Mouse (Mus musculus) hindbrain, embryonic 13.5 days (tissue): ENCODE results near the gene Pbx1. TPM values are rescaled to one million over a fixed set of nuclear protein-coding genes. Genes with fewer than 3 reads are reported as not detected.

Experiments used
- ATAC-seq: fragments of 200-750 bp; cut with Nextera tagmentation; 2 replicates; pipeline ENCODE4 v1.8.0; 2017; ENCODE audit warnings: moderate TSS enrichment; ENCODE audit not compliant: low FRiP score
- H3K27ac ChIP-seq: fragments of 300-500 bp; sonication (generic); 2 replicates; pipeline ENCODE4 v1.5.1; 2015; ENCODE audit warnings: inconsistent platforms, mild to moderate bottlenecking, moderate library complexity
- H3K27me3 ChIP-seq: fragments of 300-500 bp; sonication (generic); 2 replicates; pipeline ENCODE4 v1.6.1; 2015; ENCODE audit warnings: mild to moderate bottlenecking, inconsistent platforms
- H3K36me3 ChIP-seq: fragments of 300-500 bp; sonication (generic); 2 replicates; pipeline ENCODE4 v1.6.1; 2015; ENCODE audit warnings: mild to moderate bottlenecking, inconsistent platforms
- H3K4me1 ChIP-seq: fragments of 300-500 bp; sonication (generic); replicated peaks from 2 replicates; pipeline ENCODE4 v1.6.1; 2015; ENCODE audit warnings: inconsistent platforms
- H3K4me2 ChIP-seq: fragments of 300-500 bp; sonication (generic); 2 replicates; pipeline ENCODE4 v1.6.1; 2015; ENCODE audit warnings: inconsistent platforms, mild to moderate bottlenecking, moderate library complexity
- H3K4me3 ChIP-seq: fragments of 300-500 bp; sonication (generic); 2 replicates; pipeline ENCODE4 v1.5.1; 2015; ENCODE audit warnings: mild to moderate bottlenecking, inconsistent platforms
- H3K9ac ChIP-seq: fragments of 300-500 bp; sonication (generic); 2 replicates; pipeline ENCODE4 v1.6.1; 2015; ENCODE audit warnings: mild to moderate bottlenecking, inconsistent platforms
- H3K9me3 ChIP-seq: fragments of 300-500 bp; sonication (generic); 2 replicates; pipeline ENCODE4 v1.6.1; 2016; ENCODE audit warnings: inconsistent platforms
- WGBS: fragments of 180-500 bp; shearing (Covaris S2); methylation state at CpG from one replicate; pipeline ENCODE4 v1.1.7; 2015; 5-methylcytosine and 5-hydroxymethylcytosine counted together
- polyA plus RNA-seq: library from polyadenylated mRNA; unstranded; fragments of >200 nt; fragmentation: Nextera tagmentation; extraction: Ambion mirVana; gene quantifications from 2 replicates; pipeline ENCODE4 v1.2.1, GENCODE M21; 2015

Gene Pbx1
- polyA plus RNA-seq, 1 experiment from 2014 or later = 53.6 TPM

DNA sequence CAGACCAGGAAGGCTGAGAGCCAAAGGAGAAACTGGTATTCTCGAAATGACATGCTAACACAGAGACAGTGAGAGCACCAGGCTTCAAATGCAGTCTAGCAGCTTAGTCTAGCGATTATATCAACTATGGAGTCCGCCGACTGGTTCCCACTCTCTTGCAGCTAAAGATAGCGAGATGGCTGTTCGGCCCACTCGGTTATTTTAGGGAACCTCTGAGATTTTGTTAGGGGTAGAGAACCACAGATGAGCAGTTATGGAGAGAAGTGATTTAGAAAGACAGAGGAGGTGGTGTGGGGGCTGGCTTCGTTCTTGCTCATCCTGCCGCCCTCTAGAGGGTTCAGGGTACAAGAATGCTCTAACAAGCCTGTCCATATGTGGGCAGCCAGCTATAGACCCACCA lies 13.2 kb downstream of the Pbx1 start:
- 81% methylated on average over 9 of the region's 9 CpGs for WGBS
- H3K27me3 ChIP-seq = no peaks in the 10 kb centered on the region

DNA sequence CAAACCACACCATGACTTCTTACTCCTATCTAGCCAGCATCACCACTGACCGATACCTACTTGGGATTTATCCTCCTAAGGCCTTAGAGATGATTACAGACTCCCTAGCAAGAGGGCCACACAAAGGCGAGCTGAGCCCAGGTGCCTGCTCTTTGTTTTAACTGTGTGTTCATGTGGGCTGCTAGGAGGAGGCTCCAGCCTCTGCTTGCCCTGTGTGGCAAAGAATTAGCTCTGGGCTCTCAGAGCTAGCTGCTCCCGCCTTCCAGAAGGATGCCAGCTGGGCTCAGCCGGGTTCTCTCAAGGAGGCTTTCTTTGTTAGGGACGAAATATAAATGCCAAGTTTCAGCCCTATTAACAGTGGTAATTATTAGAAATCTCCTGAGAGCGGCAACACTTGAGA lies 14.4 kb downstream of the Pbx1 start:
- Histone ChIP-seq H3K9me3 (no peaks in the 10 kb centered on the region), H3K36me3 (peaks cover 26% of the 10 kb centered on the region), H3K27ac (peak overlapping the region; percentile 74), H3K9ac (peak overlapping the region; percentile 58; the same call in 1 of the 2 replicates), H3K4me2 (peak overlapping the region; percentile 29; the same call in 1 of the 2 replicates), H3K4me1 (peaks cover 58% of the 10 kb centered on the region), H3K4me3 (no peak overlapping the region), H3K27me3 (no peaks in the 10 kb centered on the region)
- ATAC-seq = no peak
- 22% methylated on average over 6 of the region's 6 CpGs for WGBS

More for the DNA sequence above, 13.2 kb downstream of the Pbx1 start:
- Histone ChIP-seq H3K27ac (no peak overlapping the region), H3K9ac (no peak overlapping the region), H3K4me3 (no peak overlapping the region), H3K9me3 (no peaks in the 10 kb centered on the region), H3K36me3 (peaks cover 19% of the 10 kb centered on the region), H3K4me2 (no peak overlapping the region), H3K4me1 (peaks cover 68% of the 10 kb centered on the region)
- no peak for ATAC-seq

DNA sequence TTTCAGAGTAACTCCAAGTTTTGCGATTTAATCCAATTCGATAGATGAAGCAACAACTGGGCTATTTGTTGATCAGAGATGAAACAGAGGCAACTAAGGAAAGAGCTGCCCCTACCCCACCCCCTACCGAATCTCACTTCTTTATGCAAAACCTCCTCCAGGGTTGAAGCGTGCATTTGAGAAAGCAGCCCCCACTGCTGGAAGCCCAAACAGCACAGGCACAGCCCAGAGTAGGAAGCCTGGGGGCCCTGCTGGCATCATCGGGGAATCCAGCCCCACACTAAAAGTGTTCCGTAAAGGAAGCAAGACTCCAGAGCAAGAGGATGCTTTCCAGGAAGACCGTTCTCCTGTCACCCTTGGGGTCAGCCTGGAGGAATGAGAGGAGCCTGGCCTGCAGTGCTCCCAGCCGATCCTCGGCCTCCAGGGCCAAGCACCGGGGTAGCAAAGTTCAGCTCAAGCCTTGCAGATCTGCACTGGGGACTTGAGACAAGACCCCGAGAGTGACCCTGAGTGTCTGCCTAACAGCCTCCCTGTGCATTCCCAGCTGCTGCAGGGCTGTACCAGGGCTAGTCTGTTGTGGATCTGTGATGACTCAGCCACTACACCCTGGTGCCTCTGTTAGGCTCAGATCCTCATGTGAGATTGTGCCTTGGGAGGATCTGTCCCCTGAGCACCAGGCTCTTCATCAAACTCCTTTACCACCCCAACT lies 15.2 kb downstream of the Pbx1 start:
- H3K27ac ChIP-seq = peak overlapping the region; percentile 74; the same call in 1 of the 2 replicates
- 12% methylated on average over 11 of the region's 11 CpGs for WGBS

DNA sequence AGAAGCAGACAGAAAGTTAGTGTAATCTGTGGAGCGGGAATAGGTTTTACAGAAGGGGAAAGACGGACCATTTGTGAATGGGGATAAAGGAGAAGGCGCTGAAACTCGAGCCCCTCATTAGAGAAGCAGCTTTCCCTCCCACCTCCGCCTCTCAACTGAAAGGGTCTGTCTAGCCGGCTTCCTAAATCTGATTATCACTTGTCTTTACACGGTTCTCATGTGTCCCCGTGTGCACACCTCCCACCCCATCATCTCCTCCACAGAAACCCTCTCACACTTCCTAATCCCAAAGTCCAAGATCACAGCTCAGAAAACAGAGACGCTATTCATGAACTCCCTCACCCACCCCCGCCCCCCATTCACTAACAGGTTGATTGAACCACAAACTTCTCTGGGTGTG lies 21.5 kb downstream of the Pbx1 start:
- H3K36me3 ChIP-seq = peaks cover 7% of the 10 kb centered on the region; the same call in 1 of the 2 replicates
- H3K4me3 ChIP-seq = no peak overlapping the region
- ATAC-seq = no peak
- no peaks in the 10 kb centered on the region for H3K9me3 ChIP-seq
- no peak overlapping the region for H3K4me2 ChIP-seq
- no peak overlapping the region for H3K27ac ChIP-seq
- 10% methylated on average over 10 of the region's 10 CpGs for WGBS
- H3K9ac ChIP-seq = no peak overlapping the region
- H3K27me3 ChIP-seq = no peaks in the 10 kb centered on the region
- peaks cover 52% of the 10 kb centered on the region for H3K4me1 ChIP-seq

More for the DNA sequence above, 15.2 kb downstream of the Pbx1 start:
- Histone ChIP-seq H3K27me3 (no peaks in the 10 kb centered on the region), H3K9ac (peak overlapping the region; percentile 64), H3K9me3 (no peaks in the 10 kb centered on the region), H3K36me3 (peaks cover 20% of the 10 kb centered on the region), H3K4me2 (peak overlapping the region; percentile 29), H3K4me1 (peaks cover 53% of the 10 kb centered on the region), H3K4me3 (no peak overlapping the region)
- ATAC-seq = no peak; the same call in 1 of the 2 replicates

DNA sequence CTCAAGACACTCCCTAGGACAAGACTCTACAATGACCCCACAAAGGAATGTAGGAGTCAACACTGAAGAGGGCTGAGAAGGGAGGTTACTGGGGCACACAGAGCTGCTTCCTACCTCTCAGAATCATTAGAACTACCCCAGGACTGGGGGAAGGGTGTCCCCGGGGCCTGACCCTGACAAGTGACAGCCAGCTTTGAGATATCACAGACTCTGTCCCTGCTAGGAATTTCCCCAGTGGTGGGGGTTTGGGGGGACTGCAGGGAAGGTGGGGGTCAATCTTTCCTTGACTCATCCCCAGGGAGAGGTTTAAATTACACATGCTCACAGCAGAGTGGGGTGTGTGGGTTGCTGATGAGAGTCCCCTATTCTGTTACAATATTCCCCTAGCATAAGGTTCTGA lies 22.0 kb downstream of the Pbx1 start:
- Histone ChIP-seq H3K9me3 (no peaks in the 10 kb centered on the region), H3K27ac (no peak overlapping the region), H3K27me3 (no peaks in the 10 kb centered on the region), H3K36me3 (peaks cover 7% of the 10 kb centered on the region; the same call in 1 of the 2 replicates), H3K9ac (no peak overlapping the region), H3K4me3 (no peak overlapping the region), H3K4me2 (no peak overlapping the region), H3K4me1 (peaks cover 52% of the 10 kb centered on the region)
- whole genome bisulfite sequencing = 16% methylated on average over 1 of the region's 1 CpGs
- ATAC-seq = no peak

DNA sequence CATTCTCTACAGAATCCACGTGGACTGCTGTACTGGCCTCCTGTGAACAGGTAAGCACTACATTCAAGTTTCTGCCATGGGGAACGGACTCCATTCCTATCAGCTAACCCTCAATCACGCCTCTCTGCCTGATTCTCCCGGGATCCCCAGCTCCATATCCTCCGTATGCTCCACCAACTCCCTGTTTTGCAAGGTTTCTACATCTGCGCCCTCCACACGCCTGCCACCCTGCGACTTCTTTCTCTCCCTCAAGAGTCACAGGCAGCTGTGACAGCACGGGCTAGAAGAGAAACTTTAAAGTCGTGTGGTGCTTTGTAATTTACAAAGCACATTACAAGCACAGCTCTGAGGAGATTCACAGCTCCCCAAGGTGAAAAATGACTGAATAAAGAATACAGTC lies 23.3 kb downstream of the Pbx1 start:
- 57% methylated on average over 10 of the region's 10 CpGs for WGBS
- Histone ChIP-seq H3K27ac (no peak overlapping the region), H3K9me3 (no peaks in the 10 kb centered on the region)

DNA sequence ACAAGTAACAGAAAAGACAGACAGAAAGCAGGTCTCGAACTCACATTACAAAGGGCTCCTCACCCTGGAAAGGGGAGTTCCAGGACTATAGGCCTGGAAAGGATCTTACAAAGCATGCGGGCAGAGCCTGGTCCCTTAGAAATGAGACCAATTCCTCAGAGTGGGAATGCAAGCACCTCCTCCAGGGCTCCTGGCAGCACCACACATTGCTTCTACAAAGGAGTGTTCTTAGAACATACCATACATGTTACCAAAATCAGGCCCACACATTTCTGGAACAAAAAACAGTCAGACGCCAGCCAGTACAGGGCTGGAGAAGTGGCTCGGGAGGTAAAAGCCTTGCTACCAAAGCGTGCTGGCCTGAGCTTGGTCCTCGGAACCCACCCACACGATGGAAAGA lies 24.1 kb downstream of the Pbx1 start:
- H3K4me1 ChIP-seq = peaks cover 61% of the 10 kb centered on the region
- 76% methylated on average over 7 of the region's 7 CpGs for WGBS

More for the DNA sequence above, 23.3 kb downstream of the Pbx1 start:
- Histone ChIP-seq H3K27me3 (no peaks in the 10 kb centered on the region), H3K4me3 (no peak overlapping the region), H3K4me1 (peaks cover 54% of the 10 kb centered on the region), H3K4me2 (no peak overlapping the region), H3K36me3 (peaks cover 5% of the 10 kb centered on the region; the same call in 1 of the 2 replicates), H3K9ac (no peak overlapping the region)
- ATAC-seq = no peak

DNA sequence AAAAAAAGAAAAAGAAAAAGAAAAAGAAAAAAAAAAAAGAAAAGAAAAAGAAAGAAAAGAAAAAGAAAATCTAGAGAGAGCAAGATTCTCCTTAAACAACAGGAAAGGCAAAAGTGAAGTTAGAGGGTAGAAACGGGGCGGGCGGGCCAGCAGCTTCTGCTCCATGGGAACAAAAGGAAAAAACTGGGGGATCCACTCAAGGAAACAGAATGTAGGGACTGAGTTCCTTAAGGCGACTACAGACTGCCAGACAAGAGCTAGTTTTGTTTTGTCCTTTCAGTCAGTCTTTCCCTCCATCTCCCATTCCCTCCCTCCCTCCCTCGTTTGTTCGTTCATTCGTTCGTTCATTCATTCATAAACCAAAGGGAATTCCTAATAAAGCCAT lies 25.8 kb downstream of the Pbx1 start:
- Histone ChIP-seq H3K9ac (no peak overlapping the region), H3K36me3 (no peaks in the 10 kb centered on the region), H3K4me3 (no peak overlapping the region), H3K27ac (no peak overlapping the region), H3K27me3 (no peaks in the 10 kb centered on the region), H3K4me1 (peaks cover 69% of the 10 kb centered on the region), H3K4me2 (no peak overlapping the region), H3K9me3 (no peaks in the 10 kb centered on the region)
- no peak for ATAC-seq
- 22% methylated on average over 8 of the region's 8 CpGs for WGBS

More for the DNA sequence above, 24.1 kb downstream of the Pbx1 start:
- no peak for ATAC-seq
- H3K4me2 ChIP-seq = no peak overlapping the region
- H3K9ac ChIP-seq = no peak overlapping the region
- no peak overlapping the region for H3K27ac ChIP-seq
- no peaks in the 10 kb centered on the region for H3K9me3 ChIP-seq
- H3K36me3 ChIP-seq = no peaks in the 10 kb centered on the region
- H3K27me3 ChIP-seq = no peaks in the 10 kb centered on the region
- H3K4me3 ChIP-seq = no peak overlapping the region

DNA sequence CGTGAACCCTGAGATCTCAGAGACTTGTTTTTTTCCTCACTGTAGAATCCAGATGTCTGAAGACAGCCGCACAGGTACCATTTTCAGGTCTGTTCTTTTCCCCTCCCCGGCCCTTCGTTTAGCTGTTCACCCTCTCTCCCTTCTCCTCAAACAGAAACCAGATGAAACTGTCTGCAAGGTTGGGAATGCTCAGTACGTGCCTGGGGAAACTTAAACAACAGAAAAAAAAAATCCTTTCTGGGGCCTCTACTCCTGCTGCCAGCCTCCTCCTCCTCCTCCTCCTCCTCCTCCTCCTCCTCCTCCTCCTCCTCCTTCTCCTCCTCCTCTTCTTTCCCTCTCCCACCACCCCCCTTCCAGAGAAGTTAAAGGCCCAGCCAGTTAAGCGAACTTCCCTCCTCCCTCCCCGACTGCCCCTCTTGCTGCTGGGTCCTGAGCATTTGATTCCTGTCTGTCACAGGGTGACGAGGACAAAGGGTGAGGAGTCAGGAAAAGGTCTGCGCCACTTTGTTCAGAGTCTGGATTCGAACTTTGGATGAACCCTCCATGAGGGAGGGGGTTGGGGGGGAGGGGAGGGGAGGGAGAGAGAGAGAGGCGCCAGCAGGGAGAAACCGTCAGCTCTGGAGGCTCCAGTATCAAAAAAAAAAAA lies 26.3 kb downstream of the Pbx1 start:
- Histone ChIP-seq H3K27me3 (no peaks in the 10 kb centered on the region), H3K9me3 (no peaks in the 10 kb centered on the region), H3K4me3 (no peak overlapping the region), H3K4me2 (no peak overlapping the region), H3K36me3 (0 out of 2 replicates have a peak, but pooled peaks cover 2% of the 10 kb centered on the region), H3K9ac (no peak overlapping the region), H3K4me1 (peaks cover 68% of the 10 kb centered on the region), H3K27ac (no peak overlapping the region)
- no peak for ATAC-seq
- WGBS = 18% methylated on average over 11 of the region's 12 CpGs

DNA sequence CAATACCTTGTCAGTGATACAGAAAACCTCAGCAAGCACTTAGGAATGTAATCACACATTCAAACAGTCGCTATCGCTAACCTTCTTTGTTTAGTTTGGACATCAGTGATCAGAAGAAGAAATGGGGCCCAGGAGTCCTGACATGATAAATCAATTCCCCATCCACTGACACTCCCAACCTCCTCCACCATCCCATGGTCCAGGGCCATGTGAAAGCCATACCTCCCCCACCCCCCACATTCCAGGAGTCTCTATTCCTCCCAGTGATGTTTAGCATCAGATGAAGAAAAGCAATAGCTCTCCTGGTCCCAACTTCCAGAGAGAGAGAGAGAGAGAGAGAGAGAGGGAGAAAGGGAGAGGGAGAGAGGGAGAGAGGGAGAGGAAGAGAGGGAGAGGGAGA lies 28.5 kb downstream of the Pbx1 start:
- no peak for ATAC-seq
- Histone ChIP-seq H3K4me2 (no peak overlapping the region), H3K9ac (no peak overlapping the region)

DNA sequence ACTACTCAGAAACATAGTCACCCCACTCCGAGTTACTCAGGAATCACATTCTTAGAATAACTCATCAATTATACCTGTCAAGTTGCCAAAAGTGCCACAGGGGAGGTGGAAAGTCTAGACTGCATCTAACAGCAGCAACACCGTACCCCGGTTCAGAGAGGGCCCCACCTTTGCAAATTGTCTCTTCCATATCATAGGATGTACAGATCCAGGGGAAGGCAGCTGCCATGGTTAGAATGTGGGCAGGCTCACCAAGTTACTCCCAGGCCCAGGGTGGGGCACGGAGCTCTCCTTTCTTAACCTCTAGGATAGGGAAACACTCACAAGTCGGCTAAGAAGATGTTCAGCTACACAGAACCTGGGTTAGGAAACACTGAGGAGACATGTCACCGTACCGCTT lies 29.4 kb downstream of the Pbx1 start:
- Histone ChIP-seq H3K27me3 (no peaks in the 10 kb centered on the region), H3K9ac (no peak overlapping the region), H3K4me2 (no peak overlapping the region), H3K27ac (no peak overlapping the region), H3K4me1 (peaks cover 38% of the 10 kb centered on the region), H3K4me3 (no peak overlapping the region), H3K36me3 (0 out of 2 replicates have a peak, but pooled peaks cover 6% of the 10 kb centered on the region), H3K9me3 (no peaks in the 10 kb centered on the region)
- ATAC-seq = 0 out of 2 replicates have a peak, but pooled peaks have one; percentile 27
- 38% methylated on average over 7 of the region's 7 CpGs for WGBS

More for the DNA sequence above, 28.5 kb downstream of the Pbx1 start:
- Histone ChIP-seq H3K27me3 (no peaks in the 10 kb centered on the region), H3K9me3 (no peaks in the 10 kb centered on the region), H3K4me1 (peaks cover 46% of the 10 kb centered on the region), H3K4me3 (no peak overlapping the region), H3K27ac (0 out of 2 replicates have a peak overlapping the region, but pooled peaks have one; percentile 0), H3K36me3 (0 out of 2 replicates have a peak, but pooled peaks cover 6% of the 10 kb centered on the region)
- WGBS = 43% methylated on average over 2 of the region's 2 CpGs

DNA sequence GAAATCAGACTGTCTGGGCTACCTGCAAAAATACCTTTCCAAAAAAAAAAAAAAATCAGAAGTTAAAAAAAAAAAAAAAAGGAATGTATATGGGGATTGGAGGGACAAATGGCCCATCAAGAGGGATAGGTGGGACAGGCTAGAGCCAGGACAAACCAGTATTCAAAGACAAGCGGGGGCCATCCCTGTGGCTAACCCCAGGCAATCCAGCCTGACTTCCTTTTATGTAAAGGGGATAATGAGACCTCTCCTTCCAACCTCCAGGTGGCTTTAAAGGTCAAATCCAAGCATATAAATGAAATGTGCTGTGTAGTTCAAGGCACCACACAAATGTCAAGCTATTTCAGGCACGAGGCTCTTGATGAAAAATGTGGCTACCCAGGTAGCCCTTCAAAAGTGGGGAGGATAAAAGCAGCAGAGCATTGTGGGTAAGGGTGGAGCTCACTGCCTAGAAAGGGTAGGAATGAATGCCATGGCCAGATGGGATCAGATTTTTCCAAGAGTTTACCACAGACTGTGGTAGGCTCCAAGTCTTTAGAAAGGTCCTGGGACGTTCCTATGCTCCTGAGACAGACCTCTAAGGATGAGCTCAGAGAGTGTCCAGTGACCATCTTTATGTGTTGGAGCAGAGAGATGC lies 36.4 kb downstream of the Pbx1 start:
- Histone ChIP-seq H3K36me3 (peaks cover 7% of the 10 kb centered on the region; the same call in 1 of the 2 replicates), H3K9me3 (no peaks in the 10 kb centered on the region), H3K27me3 (no peaks in the 10 kb centered on the region), H3K4me3 (no peak overlapping the region), H3K9ac (no peak overlapping the region), H3K4me1 (peaks cover 41% of the 10 kb centered on the region), H3K4me2 (no peak overlapping the region), H3K27ac (no peak overlapping the region)
- ATAC-seq = no peak
- WGBS = 77% methylated on average over 3 of the region's 3 CpGs
